Mouse (Mus musculus): ENCODE data around the gene Neu1. TPM values are rescaled to one million over a fixed set of nuclear protein-coding genes. Genes with fewer than 3 reads are reported as not detected.

The Neu1 gene
- polyA plus RNA-seq, 1 experiment from 2014 or later, result 11.6 TPM

- Histone ChIP-seq H3K36me3 (ENCODE audit: insufficient read depth) (no peaks in the 10 kb centered on the region), H3K4me2 (no peak overlapping the region), H3K27ac (ENCODE audit: low read depth) (no peak overlapping the region), H3K9ac (no peak overlapping the region), H3K9me3 (ENCODE audit: low read depth, low read length) (no peaks in the 10 kb centered on the region), H3K4me3 (ENCODE audit: low read depth, low read length) (no peak overlapping the region), H3K4me1 (ENCODE audit: insufficient read depth) (no peaks in the 10 kb centered on the region), H3K27me3 (ENCODE audit: insufficient read depth, low read length) (no peaks in the 10 kb centered on the region)
- WGBS, result 41% methylated on average over 6 of the region's 6 CpGs
- ATAC-seq (ENCODE audit: insufficient read depth) (no peak), DNase-seq (no peak)
- TF ChIP-seq CTCF (IDR thresholded peaks at IDR 0.05; ENCODE audit: low read depth), result peak; percentile 28
Observed at GRCm38 (mm10) chr17:34922939-34923338, 8.1 kb upstream of the Neu1 start.

- H3K36me3 ChIP-seq (ENCODE audit: insufficient read depth), result no peaks in the 10 kb centered on the region
- no peaks in the 10 kb centered on the region for H3K27me3 ChIP-seq (ENCODE audit: insufficient read depth, low read length)
- H3K4me3 ChIP-seq (ENCODE audit: low read depth, low read length), result no peak overlapping the region
- H3K4me1 ChIP-seq (ENCODE audit: insufficient read depth), result no peaks in the 10 kb centered on the region
- no peak overlapping the region for H3K27ac ChIP-seq (ENCODE audit: low read depth)
- no peak overlapping the region; the same call in 1 of the 2 replicates for H3K9ac ChIP-seq
- no peak for DNase-seq
- ATAC-seq (ENCODE audit: insufficient read depth), result no peak
- TF ChIP-seq CTCF (IDR thresholded peaks at IDR 0.05; ENCODE audit: low read depth), result no peak
- 61% methylated on average over 5 of the region's 5 CpGs for WGBS
- no peaks in the 10 kb centered on the region for H3K9me3 ChIP-seq (ENCODE audit: low read depth, low read length)
- H3K4me2 ChIP-seq, result no peak overlapping the region
Observed at GRCm38 (mm10) chr17:34924258-34924657, 6.8 kb upstream of the Neu1 start.

- ATAC-seq (ENCODE audit: insufficient read depth) (no peak), DNase-seq (no peak)
- no peak overlapping the region for H3K27ac ChIP-seq (ENCODE audit: low read depth)
- no peaks in the 10 kb centered on the region for H3K9me3 ChIP-seq (ENCODE audit: low read depth, low read length)
- TF ChIP-seq CTCF (IDR thresholded peaks at IDR 0.05; ENCODE audit: low read depth), result no peak
- no peak overlapping the region for H3K4me2 ChIP-seq
- H3K4me3 ChIP-seq (ENCODE audit: low read depth, low read length), result no peak overlapping the region
- 0 out of 2 replicates have a peak, but pooled peaks cover 3% of the 10 kb centered on the region for H3K4me1 ChIP-seq (ENCODE audit: insufficient read depth)
- no peak overlapping the region for H3K9ac ChIP-seq
- 69% methylated on average over 18 of the region's 18 CpGs for WGBS
- H3K36me3 ChIP-seq (ENCODE audit: insufficient read depth), result no peaks in the 10 kb centered on the region
- no peaks in the 10 kb centered on the region for H3K27me3 ChIP-seq (ENCODE audit: insufficient read depth, low read length)
Observed at GRCm38 (mm10) chr17:34927306-34928019, 3.6 kb upstream of the Neu1 start.

- no peak overlapping the region for H3K4me2 ChIP-seq
- no peak for TF ChIP-seq CTCF (IDR thresholded peaks at IDR 0.05; ENCODE audit: low read depth)
- ATAC-seq (ENCODE audit: insufficient read depth), result no peak
- H3K4me1 ChIP-seq (ENCODE audit: insufficient read depth), result 0 out of 2 replicates have a peak, but pooled peaks cover 3% of the 10 kb centered on the region
- no peak overlapping the region for H3K4me3 ChIP-seq (ENCODE audit: low read depth, low read length)
- no peaks in the 10 kb centered on the region for H3K27me3 ChIP-seq (ENCODE audit: insufficient read depth, low read length)
- no peaks in the 10 kb centered on the region for H3K9me3 ChIP-seq (ENCODE audit: low read depth, low read length)
- H3K36me3 ChIP-seq (ENCODE audit: insufficient read depth), result no peaks in the 10 kb centered on the region
- no peak for DNase-seq
- no peak overlapping the region; the same call in 1 of the 2 replicates for H3K9ac ChIP-seq
- no peak overlapping the region for H3K27ac ChIP-seq (ENCODE audit: low read depth)
- 28% methylated on average over 4 of the region's 4 CpGs for WGBS
Observed at GRCm38 (mm10) chr17:34928841-34929240, 2.2 kb upstream of the Neu1 start.

- WGBS, result 7% methylated on average over 14 of the region's 14 CpGs
- peak overlapping the region; percentile 98 for H3K4me2 ChIP-seq
- H3K36me3 ChIP-seq (ENCODE audit: insufficient read depth), result peaks cover 4% of the 10 kb centered on the region; the same call in 1 of the 2 replicates
- no peaks in the 10 kb centered on the region for H3K27me3 ChIP-seq (ENCODE audit: insufficient read depth, low read length)
- ATAC-seq (ENCODE audit: insufficient read depth), result peak; percentile 26; the same call in 1 of the 2 replicates
- H3K9me3 ChIP-seq (ENCODE audit: low read depth, low read length), result no peaks in the 10 kb centered on the region
- H3K9ac ChIP-seq, result peak overlapping the region; percentile 69
- H3K27ac ChIP-seq (ENCODE audit: low read depth), result peak overlapping the region; percentile 9; the same call in 1 of the 2 replicates
- peak overlapping the region; percentile 62 for H3K4me3 ChIP-seq (ENCODE audit: low read depth, low read length)
- H3K4me1 ChIP-seq (ENCODE audit: insufficient read depth), result 0 out of 2 replicates have a peak, but pooled peaks cover 3% of the 10 kb centered on the region
- DNase-seq, result peak; percentile 24
- no peak for TF ChIP-seq CTCF (IDR thresholded peaks at IDR 0.05; ENCODE audit: low read depth)
Observed at GRCm38 (mm10) chr17:34931735-34932098, 664 bp downstream of the Neu1 start.

GRCm38 (mm10) chr17:34932287-34932686, 1.2 kb downstream of the Neu1 start:
- Histone ChIP-seq H3K4me3 (ENCODE audit: low read depth, low read length) (peak overlapping the region; percentile 62), H3K27ac (ENCODE audit: low read depth) (no peak overlapping the region), H3K9ac (peak overlapping the region; percentile 69), H3K36me3 (ENCODE audit: insufficient read depth) (peaks cover 4% of the 10 kb centered on the region; the same call in 1 of the 2 replicates), H3K4me2 (peak overlapping the region; percentile 98), H3K4me1 (ENCODE audit: insufficient read depth) (0 out of 2 replicates have a peak, but pooled peaks cover 3% of the 10 kb centered on the region), H3K9me3 (ENCODE audit: low read depth, low read length) (no peaks in the 10 kb centered on the region), H3K27me3 (ENCODE audit: insufficient read depth, low read length) (no peaks in the 10 kb centered on the region)
- ATAC-seq (ENCODE audit: insufficient read depth), result no peak
- DNase-seq, result no peak
- WGBS, result 70% methylated on average over 8 of the region's 8 CpGs
- TF ChIP-seq CTCF (IDR thresholded peaks at IDR 0.05; ENCODE audit: low read depth), result no peak

GRCm38 (mm10) chr17:34934031-34934430, 3.0 kb downstream of the Neu1 start:
- H3K4me2 ChIP-seq, result no peak overlapping the region

More at GRCm38 (mm10) chr17:34934031-34934430, 3.0 kb downstream of the Neu1 start:
- H3K27ac ChIP-seq (ENCODE audit: low read depth), result no peak overlapping the region
- no peak for TF ChIP-seq CTCF (IDR thresholded peaks at IDR 0.05; ENCODE audit: low read depth)
- H3K4me3 ChIP-seq (ENCODE audit: low read depth, low read length), result no peak overlapping the region
- no peak overlapping the region for H3K9ac ChIP-seq
- ATAC-seq (ENCODE audit: insufficient read depth) (no peak), DNase-seq (no peak)
- peaks cover 4% of the 10 kb centered on the region; the same call in 1 of the 2 replicates for H3K36me3 ChIP-seq (ENCODE audit: insufficient read depth)
- H3K9me3 ChIP-seq (ENCODE audit: low read depth, low read length), result no peaks in the 10 kb centered on the region
- 71% methylated on average over 24 of the region's 24 CpGs for WGBS
- 0 out of 2 replicates have a peak, but pooled peaks cover 3% of the 10 kb centered on the region for H3K4me1 ChIP-seq (ENCODE audit: insufficient read depth)
- H3K27me3 ChIP-seq (ENCODE audit: insufficient read depth, low read length), result no peaks in the 10 kb centered on the region
